Mouse (Mus musculus): ENCODE results near the gene Sipa1l2. TPM values are rescaled to one million over a fixed set of nuclear protein-coding genes. Genes with fewer than 3 reads are reported as not detected.

Sipa1l2 gene
- total RNA-seq, 1 experiment from 2014 or later, result 1.1 TPM

DNA sequence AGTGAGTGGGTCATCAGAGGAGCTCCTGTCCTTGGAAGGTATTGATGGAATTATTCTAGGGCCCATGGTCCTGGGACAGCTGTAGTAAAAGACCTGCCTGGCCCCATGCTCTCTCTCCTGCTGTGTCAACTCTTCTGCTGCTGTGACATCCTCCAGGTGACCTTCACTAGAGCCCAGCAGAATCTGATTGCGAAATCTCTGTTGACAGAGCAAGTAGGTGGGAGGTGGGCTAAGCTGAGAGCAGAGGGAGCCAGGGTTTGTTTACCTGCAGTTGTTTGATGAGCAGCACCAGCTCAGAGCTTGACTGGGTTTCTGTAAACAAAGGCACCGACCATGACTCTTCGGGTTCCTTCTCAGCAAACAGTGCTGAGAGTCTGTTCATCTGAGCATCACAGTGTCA, 187.9 kb downstream of the Sipa1l2 start:
- no peak for ATAC-seq (replicated peaks; ENCODE audit: low read depth, poor library complexity, severe bottlenecking)

DNA sequence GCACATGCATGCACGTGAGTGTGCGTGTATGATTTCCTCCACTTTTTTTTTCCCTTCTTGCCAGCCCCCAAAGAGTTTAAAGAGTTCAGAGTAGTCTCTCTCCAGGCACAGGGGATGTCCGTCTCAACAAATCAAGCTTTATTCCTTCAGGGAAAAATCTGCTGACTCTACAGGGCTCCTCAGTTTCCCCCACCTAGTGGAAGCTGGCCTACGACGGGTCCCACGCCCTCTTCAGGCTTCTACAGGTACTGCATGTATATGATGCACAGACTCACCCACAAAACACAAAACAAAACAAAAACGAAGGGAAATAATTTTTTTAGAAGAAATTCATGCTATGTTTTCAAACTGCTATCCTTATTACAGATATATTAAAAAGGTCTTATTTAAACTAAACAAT, 189.7 kb downstream of the Sipa1l2 start:
- ATAC-seq (replicated peaks; ENCODE audit: low read depth, poor library complexity, severe bottlenecking), result no peak

DNA sequence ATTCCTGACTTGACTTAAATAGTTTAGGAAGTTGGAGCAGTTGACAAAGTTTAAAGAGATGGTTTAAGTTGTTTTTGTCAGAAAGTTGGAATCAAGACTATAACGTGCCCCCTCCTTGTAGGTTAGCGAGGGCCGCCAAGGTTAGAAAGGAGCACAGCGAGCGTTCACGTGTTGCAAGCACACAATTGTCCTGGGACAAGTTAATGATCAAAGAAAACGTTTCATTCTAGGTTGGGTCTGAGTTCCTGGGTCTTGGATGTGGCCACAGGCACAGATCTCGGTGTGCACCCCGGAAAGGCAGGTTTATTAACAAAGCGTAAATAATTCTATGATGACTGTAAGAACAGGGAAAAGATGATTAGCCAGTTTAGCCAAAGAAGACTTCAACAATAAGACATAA, 190.5 kb downstream of the Sipa1l2 start:
- no peak for ATAC-seq (replicated peaks; ENCODE audit: low read depth, poor library complexity, severe bottlenecking)

DNA sequence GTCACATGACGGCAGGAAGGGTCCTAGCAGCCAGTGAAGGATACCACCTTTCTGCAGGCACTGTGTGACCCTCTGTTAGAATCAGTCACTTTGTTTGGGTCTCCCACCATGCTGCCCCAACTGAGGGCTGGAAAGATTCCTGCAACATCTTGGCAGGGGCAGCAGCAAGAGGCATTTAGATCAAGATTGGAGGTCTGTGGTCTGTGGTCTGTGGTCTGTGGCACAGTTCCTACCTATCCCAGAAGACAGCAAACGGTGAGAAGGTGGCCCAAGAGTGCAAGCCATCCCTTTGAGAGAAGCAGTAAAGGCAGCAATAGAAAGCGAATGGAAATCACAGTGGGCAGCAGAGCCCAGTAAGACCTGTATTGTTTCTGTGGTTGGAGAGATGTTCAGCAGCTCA, 191.9 kb downstream of the Sipa1l2 start:
- peak; percentile 87 for ATAC-seq (replicated peaks; ENCODE audit: low read depth, poor library complexity, severe bottlenecking)

DNA sequence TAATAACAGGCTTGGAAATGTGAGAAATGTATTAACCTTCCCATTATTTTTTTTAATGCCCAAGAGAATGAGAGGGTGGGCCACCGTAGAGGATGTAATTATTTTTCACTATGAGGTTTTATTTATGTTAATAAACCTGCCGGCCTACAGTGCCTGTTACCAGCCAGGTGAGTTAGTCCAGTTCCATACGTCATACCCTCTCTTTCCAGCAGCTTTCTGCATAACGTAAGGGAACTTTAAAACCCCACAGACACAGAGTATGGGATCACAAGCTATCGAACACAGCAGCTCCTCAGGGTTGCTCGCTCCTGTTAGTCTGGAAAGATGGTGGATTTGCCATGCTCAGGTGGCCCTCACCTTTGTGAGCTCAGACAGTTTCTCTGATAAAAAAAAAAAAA, 193.2 kb downstream of the Sipa1l2 start:
- no peak for ATAC-seq (replicated peaks; ENCODE audit: low read depth, poor library complexity, severe bottlenecking)

DNA sequence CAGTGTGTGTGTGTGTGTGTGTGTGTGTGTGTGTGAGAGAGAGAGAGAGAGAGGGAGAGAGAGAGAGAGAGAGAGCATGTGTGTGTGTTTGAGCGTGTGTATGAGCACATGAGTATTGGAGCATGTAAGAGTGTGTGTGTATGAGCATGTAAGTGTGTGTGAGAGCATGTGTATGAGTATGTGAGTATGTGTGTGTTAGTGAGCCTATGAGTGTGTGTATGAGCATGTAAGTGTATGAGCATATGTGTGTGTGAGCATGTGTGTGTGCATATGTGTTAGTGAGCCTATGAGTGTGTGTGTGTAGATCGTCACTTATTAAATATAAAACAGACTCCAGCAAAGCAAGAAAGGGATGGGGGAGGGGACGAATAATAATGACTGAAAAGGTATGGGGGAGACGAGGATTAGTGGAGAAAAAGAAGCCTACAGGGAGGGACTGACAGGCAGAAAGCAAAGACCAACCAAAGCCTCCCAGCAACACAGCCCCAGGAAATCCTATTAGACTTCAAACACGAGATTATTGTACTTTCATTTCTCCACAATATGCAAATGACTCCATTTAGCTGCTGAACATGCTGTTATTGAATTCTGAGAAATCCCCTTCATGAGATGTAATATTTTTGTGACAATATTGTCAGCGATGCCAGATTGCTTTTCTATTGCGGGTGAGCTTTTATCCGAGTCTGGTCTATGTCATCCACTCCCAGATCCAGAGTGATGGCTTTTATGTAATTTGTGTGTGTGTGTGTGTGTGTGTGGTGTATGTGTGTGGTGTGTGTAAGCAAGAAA, 193.8 kb downstream of the Sipa1l2 start:
- ATAC-seq (replicated peaks; ENCODE audit: low read depth, poor library complexity, severe bottlenecking), result no peak

DNA sequence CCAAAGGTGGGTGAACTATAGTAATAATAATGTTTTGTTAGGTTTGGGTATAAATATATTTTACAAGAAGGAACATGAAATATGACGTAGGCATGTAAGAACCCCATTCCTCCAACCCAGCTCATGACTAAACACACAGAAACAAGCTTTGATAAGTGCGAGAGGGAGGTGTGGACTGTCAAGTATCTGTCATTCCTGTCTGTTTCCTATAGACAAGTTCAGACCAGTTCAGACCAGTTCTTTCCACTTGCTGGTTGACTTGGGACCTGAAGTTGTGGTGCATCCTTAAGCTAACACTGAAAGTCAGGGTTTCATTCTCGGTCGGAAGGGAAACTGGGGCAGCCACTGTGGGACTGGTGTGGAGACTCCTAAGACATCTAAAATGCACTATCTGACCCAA, 197.0 kb downstream of the Sipa1l2 start:
- ATAC-seq (replicated peaks; ENCODE audit: low read depth, poor library complexity, severe bottlenecking), result no peak

DNA sequence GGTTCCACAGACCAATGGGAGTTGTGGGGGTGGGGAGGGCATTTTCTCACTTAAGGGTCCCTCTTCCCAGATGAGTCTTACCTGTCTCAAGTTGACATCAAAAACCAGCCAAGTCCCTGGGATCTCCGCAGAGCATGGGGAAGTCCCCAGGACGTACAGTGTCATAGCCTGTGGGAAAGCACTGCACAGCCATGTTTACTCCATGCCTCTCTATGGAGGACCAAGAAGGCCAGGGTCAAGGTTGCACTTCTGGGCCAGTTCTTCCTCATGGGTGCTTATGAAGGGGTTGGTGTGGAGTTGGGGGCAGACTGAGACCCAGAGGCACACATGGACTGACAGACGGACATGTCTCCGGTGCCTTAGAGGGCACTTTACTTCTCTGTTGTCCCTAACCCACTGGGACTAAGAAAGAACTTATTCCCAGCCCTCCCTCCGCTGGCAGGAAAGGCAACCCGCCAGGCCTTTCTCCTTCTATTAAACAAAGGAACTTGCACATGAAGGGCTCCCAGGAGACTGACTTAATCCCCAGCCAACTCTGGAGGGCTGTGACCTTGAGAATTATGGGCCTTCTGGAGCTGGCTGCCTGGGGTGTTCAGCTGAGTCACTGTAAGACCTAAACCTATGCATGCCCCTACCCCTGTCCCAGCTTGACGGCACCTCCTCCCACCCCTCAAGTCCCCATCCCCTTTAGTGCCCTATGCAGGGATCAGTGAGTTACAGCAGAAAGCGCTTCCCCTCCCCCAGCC, 199.9 kb downstream of the Sipa1l2 start:
- no peak for ATAC-seq (replicated peaks; ENCODE audit: low read depth, poor library complexity, severe bottlenecking)

DNA sequence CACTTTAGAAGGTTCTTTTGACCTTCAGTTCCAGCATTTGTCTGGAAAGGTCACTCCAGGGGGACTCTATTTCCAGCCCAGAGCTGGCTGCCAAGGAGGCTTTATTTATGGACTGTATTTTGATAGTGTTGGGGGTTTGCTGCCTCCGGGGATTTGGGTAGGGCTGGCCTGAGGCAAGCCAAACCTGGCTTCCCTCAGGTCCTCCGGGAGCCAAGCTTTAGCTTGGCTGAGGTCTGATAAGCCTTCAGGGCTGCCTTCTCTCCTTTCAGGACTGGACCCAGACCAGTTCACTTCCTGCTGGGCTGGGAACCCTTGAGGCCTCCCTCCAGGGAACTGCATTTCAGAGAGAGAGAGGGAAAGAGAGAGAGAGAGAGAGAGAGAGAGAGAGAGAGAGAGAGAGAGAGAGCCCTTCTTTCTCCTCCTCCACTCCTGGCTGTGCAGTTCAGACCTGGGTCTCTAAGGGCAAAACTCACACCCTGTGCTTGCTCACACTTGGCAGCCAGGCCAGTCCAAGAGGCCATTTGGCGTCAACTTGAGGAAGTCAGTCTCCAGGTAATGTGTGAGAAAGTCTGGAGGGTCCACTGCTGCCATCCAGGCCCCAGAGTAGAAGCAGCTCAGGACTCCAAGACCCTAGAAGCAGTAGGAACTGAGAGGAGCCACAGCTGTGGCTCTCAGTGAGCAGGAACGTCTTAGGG, 201.1 kb downstream of the Sipa1l2 start:
- no peak for ATAC-seq (replicated peaks; ENCODE audit: low read depth, poor library complexity, severe bottlenecking)

Other genes starting within 250 kb of the Sipa1l2 start
- 3.2 and 3.3 TPM in 2 replicates for gene Map10, start 100.0 kb upstream of the Sipa1l2 start, total RNA-seq (2017)
- gene Ntpcr, start 160.2 kb upstream of the Sipa1l2 start, total RNA-seq (2017), result 22.8 and 35.2 TPM in 2 replicates